Mouse (Mus musculus) neural tube, embryonic 11.5 days (tissue): ENCODE measurements around the gene Hopx. TPM values are rescaled to one million over a fixed set of nuclear protein-coding genes. Genes with fewer than 3 reads are reported as not detected.

Experiments
- ATAC-seq: fragments of 200-750 bp; cut with Nextera tagmentation; 2 replicates; pipeline ENCODE4 v1.8.0; 2017; ENCODE audit warnings: moderate number of reproducible peaks, mild to moderate bottlenecking, moderate TSS enrichment, moderate library complexity; ENCODE audit not compliant: insufficient read depth, low FRiP score, low TSS enrichment
- DNase-seq: peaks from one replicate; pipeline ENCODE4 v3.0.0-alpha.2; 2015; ENCODE audit warnings: low spot score
- H3K27ac ChIP-seq: fragments of 300-500 bp; sonication (generic); 2 replicates; pipeline ENCODE4 v1.5.1; 2014; ENCODE audit warnings: low read depth, mild to moderate bottlenecking, low read length
- H3K27me3 ChIP-seq: fragments of 300-500 bp; sonication (generic); 2 replicates; pipeline ENCODE4 v1.6.1; 2014; ENCODE audit warnings: mild to moderate bottlenecking, low read length, mixed read lengths; ENCODE audit not compliant: control insufficient read depth, insufficient read depth
- H3K36me3 ChIP-seq: fragments of 300-500 bp; sonication (generic); 2 replicates; pipeline ENCODE4 v1.6.1; 2014; ENCODE audit warnings: mild to moderate bottlenecking, low read length, moderate library complexity, mixed read lengths; ENCODE audit not compliant: control insufficient read depth, insufficient read depth
- H3K4me1 ChIP-seq: fragments of 300-500 bp; sonication (generic); 2 replicates; pipeline ENCODE4 v1.6.1; 2014; ENCODE audit warnings: low read length, mixed read lengths; ENCODE audit not compliant: control insufficient read depth, insufficient read depth
- H3K4me2 ChIP-seq: fragments of 300-500 bp; sonication (generic); 2 replicates; pipeline ENCODE4 v1.6.1; 2014; ENCODE audit warnings: low read depth, mild to moderate bottlenecking, moderate library complexity
- H3K4me3 ChIP-seq: fragments of 300-500 bp; sonication (generic); 2 replicates; pipeline ENCODE4 v1.5.1; 2014; ENCODE audit warnings: low read depth, low read length
- H3K9ac ChIP-seq: fragments of 300-500 bp; sonication (generic); 2 replicates; pipeline ENCODE4 v1.6.1; 2014; ENCODE audit warnings: mild to moderate bottlenecking, low read length
- H3K9me3 ChIP-seq: fragments of 300-500 bp; sonication (generic); 2 replicates; pipeline ENCODE4 v1.6.1; 2016; ENCODE audit warnings: low read length; ENCODE audit not compliant: control insufficient read depth
- WGBS: fragments of 180-500 bp; shearing (Covaris S2); extraction: QIAGEN DNeasy Blood & Tissue Kit; methylation state at CpG from one replicate; pipeline ENCODE4 v1.1.7; 2014; 5-methylcytosine and 5-hydroxymethylcytosine counted together
- polyA plus RNA-seq: library from polyadenylated mRNA; unstranded; fragments of >200 nt; fragmentation: Nextera tagmentation; extraction: Ambion mirVana; gene quantifications from 2 replicates; pipeline ENCODE4 v1.2.1, GENCODE M21; 2014

Hopx gene
- polyA plus RNA-seq, 1 experiment from 2014 or later, result 1.6 TPM

DNA sequence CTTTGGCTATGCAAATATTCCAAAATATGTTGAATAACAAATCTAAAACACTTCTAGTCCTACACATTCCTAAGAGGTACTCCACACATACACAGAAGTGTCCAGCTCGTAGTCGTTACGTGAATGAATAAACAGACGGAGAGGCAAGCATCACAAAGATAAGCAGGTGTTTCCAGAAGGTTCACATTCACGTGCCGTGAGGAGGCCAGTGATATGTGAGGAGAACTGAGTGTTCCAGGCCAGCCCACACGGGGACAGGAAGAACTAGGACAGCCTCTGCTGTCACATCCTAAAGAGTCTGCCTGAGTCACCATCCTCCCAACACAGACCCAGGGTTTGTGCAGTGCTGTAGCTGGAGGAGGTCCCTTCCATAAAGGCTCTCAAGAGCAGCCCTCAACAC, 36.2 kb upstream of the Hopx start:
- H3K4me1 ChIP-seq, result no peaks in the 10 kb centered on the region
- H3K9me3 ChIP-seq, result no peaks in the 10 kb centered on the region
- no peak overlapping the region for H3K4me2 ChIP-seq
- no peak for DNase-seq
- H3K27ac ChIP-seq, result no peak overlapping the region
- 80% methylated on average over 7 of the region's 7 CpGs for WGBS
- ATAC-seq, result no peak
- H3K9ac ChIP-seq, result no peak overlapping the region
- no peaks in the 10 kb centered on the region for H3K36me3 ChIP-seq
- H3K27me3 ChIP-seq, result no peaks in the 10 kb centered on the region
- no peak overlapping the region for H3K4me3 ChIP-seq

DNA sequence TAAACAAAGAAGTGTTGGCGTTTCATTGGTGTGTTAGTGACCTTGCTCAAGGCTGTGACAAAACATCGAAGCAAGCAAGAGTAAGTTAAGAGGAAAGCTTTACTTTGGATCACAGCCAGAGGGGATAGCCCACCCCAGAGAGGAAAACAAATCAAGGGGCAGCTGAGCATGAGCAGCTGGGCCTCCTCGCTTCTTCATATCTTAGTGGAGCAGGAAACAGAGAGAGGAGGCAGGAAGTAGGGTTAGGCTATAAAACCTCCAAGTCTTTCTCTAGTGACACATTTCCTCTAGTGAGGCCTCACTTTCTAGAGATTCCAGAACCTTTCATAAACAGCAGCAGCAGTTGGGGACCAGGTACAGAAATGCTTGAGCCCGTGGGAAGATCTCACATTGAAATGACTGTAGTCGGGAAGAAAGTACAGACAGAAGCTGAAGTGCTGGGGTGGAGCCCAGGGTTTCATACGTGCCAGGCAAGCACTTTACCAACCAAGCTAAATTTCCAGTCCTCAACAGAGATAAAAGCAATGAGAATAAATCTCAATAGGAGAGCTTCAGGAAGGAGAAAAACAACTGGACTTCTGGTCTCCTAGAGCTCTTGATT, 33.2 kb upstream of the Hopx start:
- no peak overlapping the region for H3K4me2 ChIP-seq
- DNase-seq (no peak), ATAC-seq (no peak)
- H3K9me3 ChIP-seq, result no peaks in the 10 kb centered on the region
- H3K4me1 ChIP-seq, result no peaks in the 10 kb centered on the region
- H3K36me3 ChIP-seq, result no peaks in the 10 kb centered on the region
- H3K27ac ChIP-seq, result no peak overlapping the region
- H3K27me3 ChIP-seq, result no peaks in the 10 kb centered on the region
- no peak overlapping the region for H3K4me3 ChIP-seq
- H3K9ac ChIP-seq, result no peak overlapping the region
- 75% methylated on average over 6 of the region's 6 CpGs for WGBS

DNA sequence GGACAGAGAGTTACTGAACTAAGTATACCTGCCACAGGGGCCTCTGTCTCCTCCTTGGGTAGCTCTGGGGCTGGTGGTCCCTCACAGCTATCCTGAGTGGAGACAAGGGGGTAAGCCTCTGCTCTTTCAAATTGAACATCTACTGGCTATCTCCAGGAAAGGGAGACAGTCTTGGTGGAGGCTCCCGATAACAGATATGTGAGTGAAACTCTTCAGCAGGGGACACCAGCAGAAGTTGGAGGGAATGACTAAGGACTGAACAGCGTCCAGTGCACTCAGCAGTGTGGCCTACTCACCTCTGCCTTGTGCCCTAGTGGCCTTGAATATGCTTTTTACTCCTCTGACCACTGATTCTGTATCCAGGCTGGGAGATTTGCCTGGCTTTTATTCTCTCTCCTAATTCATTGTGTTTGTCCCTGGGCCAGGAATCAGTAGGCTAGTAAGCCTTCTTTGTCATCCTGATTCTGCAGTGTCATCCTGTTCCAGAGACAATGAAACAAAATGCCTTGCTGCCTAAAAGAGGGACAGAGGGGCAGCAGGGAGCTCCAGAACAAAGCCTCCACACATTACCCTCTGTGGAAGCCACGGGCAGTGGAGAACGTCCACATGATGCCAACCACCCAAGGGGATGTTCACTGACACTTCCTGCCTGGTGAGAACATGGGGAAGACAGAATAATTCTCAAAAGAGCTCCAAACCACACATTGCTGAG, 31.7 kb upstream of the Hopx start:
- Histone ChIP-seq H3K9me3 (no peaks in the 10 kb centered on the region), H3K27me3 (no peaks in the 10 kb centered on the region), H3K4me2 (no peak overlapping the region), H3K36me3 (no peaks in the 10 kb centered on the region), H3K4me1 (no peaks in the 10 kb centered on the region), H3K4me3 (no peak overlapping the region), H3K27ac (no peak overlapping the region), H3K9ac (no peak overlapping the region)
- 55% methylated on average over 4 of the region's 4 CpGs for WGBS
- DNase-seq, result no peak
- no peak for ATAC-seq

DNA sequence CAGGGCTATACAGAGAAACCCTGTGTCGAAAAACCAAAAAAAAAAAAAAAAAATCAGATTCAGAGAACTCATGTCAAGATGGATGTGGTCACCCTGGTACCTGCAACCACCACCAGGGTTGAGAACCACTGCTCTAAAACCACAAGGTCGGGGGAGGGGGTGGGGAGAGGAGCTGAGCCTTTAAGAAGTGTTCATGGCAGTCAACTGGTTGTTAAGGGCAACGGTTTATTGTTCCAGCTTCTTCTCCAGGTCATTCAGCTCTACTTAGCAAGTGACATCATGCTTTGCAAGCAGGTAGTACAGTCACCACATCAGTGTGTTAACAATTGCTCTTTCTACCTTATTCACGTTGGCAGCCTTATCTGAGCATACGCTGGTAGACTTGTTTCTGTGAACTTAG, 29.7 kb upstream of the Hopx start:
- Histone ChIP-seq H3K27ac (no peak overlapping the region), H3K9ac (no peak overlapping the region), H3K9me3 (no peaks in the 10 kb centered on the region), H3K4me1 (peaks cover 3% of the 10 kb centered on the region; the same call in 1 of the 2 replicates), H3K36me3 (no peaks in the 10 kb centered on the region), H3K4me2 (no peak overlapping the region), H3K27me3 (no peaks in the 10 kb centered on the region), H3K4me3 (no peak overlapping the region)
- WGBS, result 76% methylated on average over 5 of the region's 5 CpGs
- DNase-seq, result no peak
- ATAC-seq, result no peak

DNA sequence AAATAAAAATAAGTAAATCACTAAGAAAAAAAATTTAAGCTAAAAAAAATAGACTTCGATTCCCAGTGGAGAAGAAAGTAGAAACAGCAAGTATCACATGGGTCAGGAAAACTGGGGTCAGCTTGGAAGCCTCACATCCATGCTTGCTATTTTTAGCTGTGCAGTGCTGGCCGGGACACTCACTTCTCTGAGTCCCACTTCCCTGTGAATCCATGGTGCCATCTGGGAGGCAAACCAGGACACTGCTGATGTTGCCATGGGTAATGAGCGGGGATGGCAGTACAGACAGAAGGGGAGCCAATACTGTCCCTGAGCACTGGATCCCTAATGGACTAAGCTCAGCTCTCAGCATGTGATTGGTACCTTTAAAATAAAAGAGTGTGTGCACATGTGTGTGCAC, 28.2 kb upstream of the Hopx start:
- H3K9me3 ChIP-seq, result no peaks in the 10 kb centered on the region
- H3K9ac ChIP-seq, result no peak overlapping the region
- peaks cover 3% of the 10 kb centered on the region; the same call in 1 of the 2 replicates for H3K4me1 ChIP-seq
- ATAC-seq, result no peak
- H3K4me3 ChIP-seq, result no peak overlapping the region
- 89% methylated on average over 3 of the region's 3 CpGs for WGBS
- DNase-seq, result no peak
- H3K36me3 ChIP-seq, result no peaks in the 10 kb centered on the region
- H3K27me3 ChIP-seq, result no peaks in the 10 kb centered on the region
- no peak overlapping the region for H3K4me2 ChIP-seq
- no peak overlapping the region for H3K27ac ChIP-seq

DNA sequence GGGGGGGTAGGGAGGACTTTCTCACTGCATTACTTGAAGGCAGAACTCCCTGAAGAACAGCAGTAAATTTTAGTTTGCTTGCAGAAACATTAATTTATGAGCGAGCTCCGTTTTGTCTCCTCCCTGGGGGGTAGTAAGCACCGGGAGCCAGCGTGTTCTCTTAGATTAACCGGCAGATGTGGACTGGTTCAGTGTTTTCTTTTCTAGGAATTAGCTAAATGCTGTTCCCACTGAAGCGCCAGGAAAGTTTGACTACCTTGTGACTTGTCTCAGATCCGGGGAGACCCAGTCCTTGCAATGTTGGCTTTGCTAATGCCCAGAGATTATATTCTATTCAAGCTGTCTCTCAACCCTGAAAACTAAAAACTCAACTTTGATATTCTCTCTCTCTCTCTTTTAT, 26.4 kb upstream of the Hopx start:
- no peaks in the 10 kb centered on the region for H3K9me3 ChIP-seq

DNA sequence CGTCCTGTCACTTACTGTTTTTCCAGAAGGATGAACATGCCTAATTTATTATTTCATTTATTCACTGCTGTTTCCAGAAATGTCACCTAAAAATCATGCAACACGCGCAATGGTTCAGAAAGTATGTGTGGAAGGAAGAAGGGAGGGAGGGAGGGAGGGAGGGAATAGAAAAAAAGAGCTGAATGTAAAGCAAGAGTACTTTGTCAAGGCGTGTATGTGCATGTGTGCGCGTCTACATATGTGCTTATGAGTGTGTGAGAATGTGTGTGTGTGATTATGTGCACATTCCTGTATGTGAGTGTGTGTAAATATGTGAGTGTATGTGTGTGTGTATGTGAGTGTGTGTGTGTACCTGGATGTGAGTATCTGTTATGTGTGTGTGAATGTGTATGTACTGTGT, 25.9 kb upstream of the Hopx start:
- Histone ChIP-seq H3K9me3 (no peaks in the 10 kb centered on the region), H3K27ac (no peak overlapping the region), H3K36me3 (no peaks in the 10 kb centered on the region), H3K4me2 (no peak overlapping the region), H3K4me1 (peaks cover 3% of the 10 kb centered on the region; the same call in 1 of the 2 replicates), H3K9ac (no peak overlapping the region), H3K27me3 (no peaks in the 10 kb centered on the region), H3K4me3 (no peak overlapping the region)
- no peak for ATAC-seq
- no peak for DNase-seq
- WGBS, result 85% methylated on average over 6 of the region's 6 CpGs

More for the DNA sequence above, 26.4 kb upstream of the Hopx start:
- peaks cover 3% of the 10 kb centered on the region; the same call in 1 of the 2 replicates for H3K4me1 ChIP-seq
- DNase-seq (no peak), ATAC-seq (no peak)
- no peak overlapping the region for H3K4me2 ChIP-seq
- WGBS, result 50% methylated on average over 7 of the region's 7 CpGs
- H3K27me3 ChIP-seq, result no peaks in the 10 kb centered on the region
- no peaks in the 10 kb centered on the region for H3K36me3 ChIP-seq
- no peak overlapping the region for H3K9ac ChIP-seq
- no peak overlapping the region for H3K4me3 ChIP-seq
- H3K27ac ChIP-seq, result no peak overlapping the region

DNA sequence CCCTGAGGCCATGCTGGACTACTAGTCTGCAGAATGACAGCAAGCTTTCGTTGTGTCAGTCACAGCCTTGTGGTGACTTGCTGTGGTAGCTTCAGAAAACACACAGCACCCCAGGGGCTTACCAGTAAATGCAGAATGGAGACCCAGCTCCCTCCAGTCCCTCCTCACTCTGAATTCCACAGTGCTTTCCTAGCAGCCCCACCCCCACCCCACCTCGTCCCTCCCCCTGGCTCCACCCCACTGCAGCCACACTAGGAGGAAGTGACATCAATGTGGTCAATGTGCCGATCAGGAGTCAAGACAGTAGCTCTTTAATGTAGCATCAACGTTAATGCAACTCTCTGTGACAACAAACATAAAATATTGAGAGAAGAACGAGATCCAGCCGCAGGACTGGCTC, 25.2 kb upstream of the Hopx start:
- no peak for DNase-seq
- WGBS, result 45% methylated on average over 6 of the region's 6 CpGs
- ATAC-seq, result no peak

DNA sequence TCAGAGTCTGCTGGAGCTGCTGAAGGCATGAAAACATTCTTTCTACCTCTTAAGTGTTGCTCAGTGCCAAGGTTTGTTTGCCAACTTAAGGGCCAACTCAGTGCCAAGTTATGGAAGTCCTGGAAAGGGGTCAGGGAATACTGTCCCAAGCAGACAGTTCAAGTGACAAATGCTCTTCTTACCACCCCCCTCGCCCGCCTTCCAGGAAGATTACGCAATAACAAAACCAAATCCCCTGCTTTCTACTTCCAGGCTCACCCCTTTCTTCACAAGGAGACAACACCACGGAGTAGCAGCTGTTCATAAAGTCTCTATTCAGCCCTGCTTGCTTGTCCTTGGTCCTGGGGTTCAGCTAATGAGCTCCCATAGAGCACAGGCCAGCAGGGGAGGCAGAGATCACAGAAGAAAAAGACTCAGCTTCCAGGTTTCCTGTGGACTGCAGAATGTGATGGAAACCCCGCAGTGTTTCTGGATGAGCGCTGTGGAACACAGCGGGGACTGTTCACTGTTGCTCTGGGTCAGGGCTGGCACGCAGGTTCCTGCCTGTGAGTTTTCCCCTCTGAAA, 22.9 kb upstream of the Hopx start:
- Histone ChIP-seq H3K36me3 (no peaks in the 10 kb centered on the region), H3K4me3 (no peak overlapping the region), H3K27me3 (no peaks in the 10 kb centered on the region), H3K4me2 (no peak overlapping the region), H3K9me3 (no peaks in the 10 kb centered on the region), H3K27ac (0 out of 2 replicates have a peak overlapping the region, but pooled peaks have one; percentile 17), H3K9ac (no peak overlapping the region), H3K4me1 (peaks cover 3% of the 10 kb centered on the region; the same call in 1 of the 2 replicates)
- ATAC-seq (peak; percentile 45; the same call in 1 of the 2 replicates), DNase-seq (no peak)
- WGBS, result 37% methylated on average over 8 of the region's 8 CpGs

More for the DNA sequence above, 25.2 kb upstream of the Hopx start:
- Histone ChIP-seq H3K9ac (no peak overlapping the region), H3K36me3 (no peaks in the 10 kb centered on the region), H3K9me3 (no peaks in the 10 kb centered on the region), H3K27me3 (no peaks in the 10 kb centered on the region), H3K27ac (no peak overlapping the region), H3K4me1 (peaks cover 3% of the 10 kb centered on the region; the same call in 1 of the 2 replicates), H3K4me3 (no peak overlapping the region), H3K4me2 (no peak overlapping the region)
